Mouse (Mus musculus) A20 (cell line): ENCODE measurements at regions not wholly inside any gene's neighbourhood (a gene's known extent, or its start where the extent isn't known, plus 50 kb on each side); places are given as distances from the start of the nearest gene placed in this dataset.

Experiments
- DNase-seq: peaks from one replicate; pipeline ENCODE4 v3.0.0-alpha.2; 2011; ENCODE audit warnings: low read depth, low spot score

GRCm38 (mm10) chr7:129049726-129050125 lies 207.1 kb upstream of the Plpp4 start:
- no peak for DNase-seq

DNA sequence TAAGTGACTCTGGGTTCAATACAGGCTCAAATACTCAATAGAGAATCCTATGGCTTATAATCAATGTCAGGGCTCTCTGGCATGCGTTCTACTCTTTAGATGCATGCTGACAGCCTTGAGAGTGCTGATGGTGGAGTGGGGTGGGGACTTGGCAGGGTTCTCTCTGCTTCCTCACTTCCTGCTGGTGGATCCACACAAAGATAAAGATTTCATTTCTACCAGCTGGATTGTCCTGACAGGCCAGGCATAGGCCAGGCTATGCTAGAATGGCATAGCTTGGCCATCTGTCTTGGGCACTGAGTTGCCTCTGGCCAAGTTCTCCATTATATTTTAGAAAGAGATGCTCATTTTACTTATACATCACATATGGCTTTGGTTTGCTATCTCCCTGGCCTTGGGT lies 206.2 kb upstream of the Plpp4 start:
- DNase-seq: no peak

- DNase-seq: no peak
These were observed 189.9 kb upstream of the Plpp4 start for GRCm38 (mm10) chr7:129066891-129067290.

DNA sequence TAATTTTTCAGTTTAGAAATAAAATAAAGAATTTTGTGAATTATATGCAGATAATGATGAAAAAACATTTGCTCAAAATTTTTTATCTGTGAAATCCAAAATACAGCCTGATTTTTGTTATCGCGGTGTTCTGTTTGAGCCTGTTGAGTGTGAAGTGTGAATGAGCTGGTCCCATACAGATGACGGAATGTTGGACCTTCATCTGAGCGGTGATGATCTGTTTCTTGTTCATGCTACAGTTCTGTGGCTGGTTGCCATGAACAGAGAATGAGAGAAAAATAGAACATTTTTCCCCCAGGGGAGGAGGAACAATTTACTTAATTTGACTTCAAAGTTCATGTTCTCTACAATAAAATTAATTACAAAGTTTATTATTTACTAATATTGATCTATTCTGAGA lies 188.7 kb upstream of the Plpp4 start:
- no peak for DNase-seq

DNA sequence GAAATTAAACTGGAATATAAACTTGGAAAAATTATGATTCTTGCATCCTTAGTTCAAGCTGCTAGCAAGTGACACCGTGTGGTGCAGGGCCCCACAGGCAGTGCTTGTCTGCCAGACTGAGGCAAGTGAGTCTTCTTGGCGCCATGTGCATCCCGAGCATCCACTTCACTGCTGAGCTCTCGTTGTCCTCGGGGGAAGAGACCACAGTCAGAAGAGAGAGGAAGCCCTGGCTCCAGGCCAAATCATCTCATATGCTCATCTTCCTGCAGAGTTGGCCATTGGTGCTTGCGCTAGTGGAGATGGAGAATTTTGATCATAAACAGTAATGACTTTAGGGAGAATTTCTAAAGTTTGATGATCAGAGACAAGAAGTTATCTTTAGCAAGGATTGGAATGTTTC lies 177.0 kb upstream of the Plpp4 start:
- DNase-seq: no peak

DNA sequence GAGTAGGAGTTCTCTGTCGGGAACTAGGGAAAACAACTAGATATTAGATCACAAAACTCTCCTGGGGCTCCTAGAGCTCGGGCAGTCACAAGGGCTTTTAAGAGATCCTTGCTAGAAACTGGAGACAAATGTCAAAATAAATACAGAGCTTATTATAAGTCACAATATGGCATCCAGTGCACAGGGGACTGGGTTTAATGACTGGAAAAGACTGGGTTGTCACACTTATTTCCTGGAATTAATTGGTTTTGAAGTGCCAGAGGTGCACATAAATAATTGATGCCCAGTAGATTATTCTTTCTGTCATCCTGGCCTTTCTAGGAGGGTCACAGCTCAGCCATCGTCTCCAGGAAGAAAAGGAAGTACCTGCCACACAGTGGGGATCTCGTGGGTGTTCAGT lies 165.4 kb upstream of the Plpp4 start:
- no peak for DNase-seq

DNA sequence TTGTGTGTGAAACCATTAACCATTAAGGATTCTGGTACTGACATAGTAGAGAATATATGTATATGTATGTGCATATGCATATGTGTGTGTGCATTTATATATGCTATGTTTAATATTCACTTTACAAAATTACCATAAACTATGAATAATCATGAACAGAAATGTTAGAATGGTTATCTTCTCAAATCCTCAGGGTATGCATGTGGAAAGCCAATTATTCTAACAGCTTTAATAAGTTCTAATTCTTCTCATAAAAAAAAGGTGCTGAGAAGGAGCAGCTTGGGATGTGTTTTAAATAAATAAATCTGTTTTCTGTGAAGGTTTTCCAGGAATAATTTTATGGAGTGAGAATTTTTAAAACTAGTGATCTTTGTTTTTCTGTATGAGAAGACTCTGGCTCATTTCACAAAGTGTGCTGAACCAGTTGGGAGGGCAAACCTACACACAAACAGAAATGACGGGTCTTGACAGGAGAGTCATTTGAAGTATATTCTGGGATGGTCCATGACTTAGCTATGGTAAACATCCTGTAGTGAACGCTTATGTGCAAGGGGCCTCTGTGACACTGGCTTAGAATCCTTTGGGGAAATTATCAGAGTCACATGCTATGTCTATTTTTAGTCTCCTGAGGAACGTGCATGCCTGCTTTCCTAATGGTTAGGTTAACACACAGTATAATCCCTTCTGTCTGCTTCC lies 160.3 kb upstream of the Plpp4 start:
- DNase-seq: no peak

- no peak for DNase-seq
These were observed 154.4 kb upstream of the Plpp4 start for GRCm38 (mm10) chr7:129102437-129102836.

GRCm38 (mm10) chr7:129134176-129134575 lies 122.7 kb upstream of the Plpp4 start:
- no peak for DNase-seq

- DNase-seq: no peak
These were observed 122.1 kb upstream of the Plpp4 start for GRCm38 (mm10) chr7:129134661-129135215.

GRCm38 (mm10) chr7:129137303-129137990 lies 119.4 kb upstream of the Plpp4 start:
- DNase-seq: no peak

GRCm38 (mm10) chr7:129141942-129142598 lies 114.8 kb upstream of the Plpp4 start:
- DNase-seq: no peak

DNA sequence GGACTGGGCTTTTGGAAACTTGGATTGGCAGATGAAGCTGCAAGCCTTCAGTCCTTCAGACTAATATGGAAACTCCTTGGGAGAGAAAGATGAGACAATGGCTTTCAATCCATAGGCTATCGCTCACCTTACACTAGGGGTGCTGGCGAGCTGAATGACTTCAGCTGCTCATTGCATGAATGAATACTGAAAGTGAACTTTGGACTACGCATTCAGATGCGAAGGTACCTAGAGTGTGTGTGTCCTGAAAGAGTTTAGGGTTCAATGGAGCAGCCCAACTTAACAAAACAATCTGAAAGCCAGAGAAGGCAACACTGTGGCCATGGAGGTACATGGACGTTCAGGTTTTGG lies 114.3 kb upstream of the Plpp4 start:
- no peak for DNase-seq

GRCm38 (mm10) chr7:129155577-129155976 lies 101.3 kb upstream of the Plpp4 start:
- DNase-seq: no peak

DNA sequence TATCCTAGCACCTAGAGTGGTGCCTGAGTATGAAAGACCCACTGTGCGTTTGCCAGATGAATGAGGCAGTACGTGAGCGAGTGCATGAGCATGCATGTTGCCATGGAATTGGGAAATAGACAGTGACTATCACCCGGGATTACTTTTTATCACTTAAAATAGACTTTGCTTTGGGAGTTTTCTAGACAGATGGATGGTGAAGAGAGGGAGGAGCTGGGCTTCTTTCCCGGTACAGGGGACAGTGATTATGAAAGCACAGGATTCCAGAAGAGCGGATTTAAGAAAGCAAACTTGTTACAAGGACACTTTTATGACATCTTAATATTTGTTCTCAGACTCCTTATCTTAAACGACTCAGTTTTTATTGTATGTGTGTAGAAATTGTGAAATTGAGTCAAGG lies 86.9 kb upstream of the Plpp4 start:
- no peak for DNase-seq

- no peak for DNase-seq
These were observed 65.9 kb upstream of the Plpp4 start for GRCm38 (mm10) chr7:129190933-129191332.

DNA sequence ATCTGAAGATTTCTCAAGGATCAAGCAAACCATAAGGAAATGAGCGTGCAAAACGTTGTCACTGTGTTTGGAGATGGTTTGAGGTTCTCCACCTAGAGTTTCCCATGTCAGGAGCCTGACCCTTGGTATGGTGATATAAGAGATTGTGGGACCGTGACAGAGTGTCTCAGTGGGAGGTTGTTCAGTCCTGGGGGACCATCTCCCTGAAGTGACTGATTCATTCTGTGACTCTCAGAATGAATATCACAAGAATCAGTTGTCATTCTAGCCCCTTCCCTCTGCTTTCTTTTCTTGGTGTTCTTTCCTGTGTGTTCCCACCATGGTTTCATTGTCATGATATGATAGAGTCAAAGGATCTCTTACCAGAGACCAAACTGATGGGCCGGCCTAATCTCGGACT lies 49.8 kb upstream of the Plpp4 start:
- no peak for DNase-seq
